Mouse (Mus musculus): ENCODE data around the gene Cnih2. TPM values are rescaled to one million over a fixed set of nuclear protein-coding genes. Genes with fewer than 3 reads are reported as not detected.
"Not testable (repeated sequence)": the region's sequence is repeated elsewhere in the genome, so short reads cannot be mapped to it uniquely, and the experiment has no call there.

Gene Cnih2
- polyA plus RNA-seq, 1 experiment from 2014 or later = 38.7 TPM

DNA sequence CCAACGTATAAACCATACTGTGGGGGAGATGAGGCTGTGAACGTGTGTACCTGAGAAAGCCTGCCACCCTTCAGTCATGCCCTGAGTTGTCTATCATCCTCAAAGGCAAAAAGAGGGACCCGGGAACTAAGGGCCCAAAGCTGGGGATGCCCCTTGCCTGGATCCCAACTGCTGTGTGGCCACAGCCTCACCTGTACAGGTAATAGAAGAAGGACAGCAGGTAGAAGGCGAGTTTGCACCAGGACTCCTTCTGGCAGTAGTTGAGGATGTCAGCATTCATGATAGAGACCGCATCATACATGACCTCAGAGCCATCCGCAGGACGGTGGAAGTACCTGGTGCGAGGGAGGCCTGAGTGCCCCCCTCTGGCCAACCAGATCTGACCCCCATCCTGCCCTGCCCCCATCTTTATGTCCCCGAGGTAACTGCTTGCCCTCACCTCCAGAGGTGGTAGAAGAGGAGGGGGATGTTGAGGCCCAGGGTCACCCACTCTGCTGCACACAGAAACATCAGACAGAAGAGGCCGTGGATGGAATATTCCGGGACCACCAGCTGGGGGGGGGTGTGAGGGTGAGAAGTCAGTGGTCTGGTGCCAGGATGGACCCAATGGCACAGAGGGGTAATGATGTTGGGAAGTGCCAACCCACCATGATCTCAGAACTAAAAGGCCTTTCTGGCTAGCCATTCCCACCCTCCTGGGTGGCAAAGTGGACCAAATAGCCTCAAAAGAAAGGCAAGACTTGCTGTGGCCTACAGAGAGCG, 4.7 kb downstream of the Cnih2 start:
- H3K27ac ChIP-seq (replicated peaks) = no peak overlapping the region
- H3K9me3 ChIP-seq (replicated peaks) = no peaks in the 10 kb centered on the region
- peaks cover 59% of the 10 kb centered on the region for H3K4me1 ChIP-seq
- H3K9ac ChIP-seq = no peak overlapping the region
- H3K4me3 ChIP-seq (replicated peaks) = no peak overlapping the region; the same call in 1 of the 2 replicates
- no peak overlapping the region for H3K4me2 ChIP-seq (replicated peaks)
- ATAC-seq (ENCODE audit: insufficient number of reproducible peaks, low FRiP score, low TSS enrichment, low read depth) = no peak
- H3K27me3 ChIP-seq = no peaks in the 10 kb centered on the region
- WGBS = 71% methylated on average over 12 of the region's 12 CpGs
- peaks cover 43% of the 10 kb centered on the region for H3K36me3 ChIP-seq

DNA sequence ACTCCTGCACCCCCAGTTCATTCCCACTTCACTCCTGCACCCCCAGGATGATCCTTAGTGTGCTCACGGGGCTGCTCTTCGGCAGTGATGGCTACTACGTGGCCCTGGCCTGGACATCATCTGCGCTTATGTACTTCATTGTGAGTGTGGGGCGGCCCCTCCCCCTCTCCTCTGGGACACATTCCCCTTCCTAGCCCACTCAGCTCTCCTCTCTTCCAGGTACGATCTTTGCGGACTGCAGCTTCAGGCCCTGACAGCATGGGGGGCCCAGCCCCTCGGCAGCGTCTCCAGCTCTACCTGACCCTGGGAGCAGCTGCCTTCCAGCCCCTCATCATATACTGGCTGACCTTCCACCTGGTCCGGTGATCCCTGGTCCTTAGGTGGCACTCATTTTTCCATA, 6.2 kb downstream of the Cnih2 start:
- Histone ChIP-seq H3K4me3 (replicated peaks) (no peak overlapping the region; the same call in 1 of the 2 replicates), H3K9ac (no peak overlapping the region), H3K4me2 (replicated peaks) (no peak overlapping the region), H3K9me3 (replicated peaks) (no peaks in the 10 kb centered on the region), H3K4me1 (peaks cover 50% of the 10 kb centered on the region), H3K27me3 (no peaks in the 10 kb centered on the region), H3K27ac (replicated peaks) (no peak overlapping the region), H3K36me3 (peaks cover 43% of the 10 kb centered on the region)
- no peak for ATAC-seq (ENCODE audit: insufficient number of reproducible peaks, low FRiP score, low TSS enrichment, low read depth)
- WGBS = 92% methylated on average over 10 of the region's 10 CpGs

DNA sequence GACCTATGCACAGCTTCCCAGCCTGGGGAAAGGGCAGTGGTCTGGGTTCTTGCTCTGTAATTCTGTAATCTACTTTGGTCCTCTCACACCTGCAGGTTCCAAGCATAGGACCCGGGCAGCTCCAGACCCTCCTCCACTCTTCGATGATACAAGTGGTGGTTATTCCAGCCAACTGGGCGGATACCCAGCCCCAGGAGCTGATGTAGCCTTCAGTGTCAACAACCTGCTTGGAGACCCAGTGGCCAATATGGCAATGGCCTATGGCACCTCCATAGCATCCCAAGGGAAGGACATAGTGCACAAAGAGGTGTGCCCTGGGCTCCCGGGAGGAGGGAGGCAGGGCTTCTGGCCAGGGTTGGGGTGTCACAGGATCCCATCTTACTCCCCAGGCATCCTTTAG, 9.0 kb downstream of the Cnih2 start:
- H3K27me3 ChIP-seq = peaks cover 23% of the 10 kb centered on the region
- no peak overlapping the region for H3K27ac ChIP-seq (replicated peaks)
- H3K4me3 ChIP-seq (replicated peaks) = peak overlapping the region; percentile 78
- no peak overlapping the region for H3K9ac ChIP-seq
- H3K9me3 ChIP-seq (replicated peaks) = no peaks in the 10 kb centered on the region
- H3K36me3 ChIP-seq = peaks cover 43% of the 10 kb centered on the region
- H3K4me1 ChIP-seq = peaks cover 37% of the 10 kb centered on the region
- no peak for ATAC-seq (ENCODE audit: insufficient number of reproducible peaks, low FRiP score, low TSS enrichment, low read depth)
- H3K4me2 ChIP-seq (replicated peaks) = peak overlapping the region; percentile 55
- 89% methylated on average over 4 of the region's 4 CpGs for WGBS

DNA sequence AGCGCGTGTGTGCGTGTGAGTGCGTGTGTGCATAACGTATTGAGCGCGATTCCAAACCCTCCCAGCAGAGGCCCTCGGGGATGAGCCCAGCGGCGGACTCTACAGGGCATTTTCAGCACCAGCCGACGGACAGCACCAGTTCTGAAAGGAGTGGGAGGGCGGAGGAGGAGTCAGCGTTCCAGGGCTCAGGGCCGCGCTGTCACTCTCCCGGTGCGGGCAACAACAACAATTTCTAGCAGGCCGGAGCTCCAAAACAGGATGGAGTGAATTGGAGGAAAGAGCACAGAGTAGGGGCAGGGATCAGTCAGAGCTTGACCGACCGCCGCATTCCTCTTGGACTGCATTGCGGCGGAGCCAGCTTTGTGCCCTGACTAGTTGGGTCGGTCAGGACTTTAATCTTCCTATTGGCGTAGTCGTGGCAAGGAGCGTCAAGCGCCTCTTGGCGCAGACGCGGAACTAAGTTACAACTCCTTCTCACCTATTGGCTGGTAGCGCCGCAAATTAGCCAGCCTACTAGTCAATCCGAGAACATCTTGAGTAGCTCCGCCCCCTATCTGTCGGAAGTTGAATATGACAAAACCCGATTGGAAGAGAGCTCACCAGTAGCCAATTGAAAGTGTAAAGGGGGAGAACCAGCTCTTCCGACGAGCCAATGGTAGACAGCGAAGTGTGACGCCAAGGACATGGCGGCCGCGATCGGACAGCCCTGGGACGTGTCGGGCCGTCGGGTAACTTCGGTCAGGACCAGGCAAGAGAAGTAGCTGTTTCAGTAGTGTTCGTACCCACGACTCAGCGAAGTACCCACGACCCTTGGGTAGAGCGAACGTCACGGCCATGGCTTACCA, 10.2 kb downstream of the Cnih2 start, which contains the start of gene Yif1a:
Gene Yif1a (plus strand): TSS at position 655 of the 845 bp plus-strand sequence.
- under 1% methylated on average over 58 of the region's 58 CpGs for WGBS
- Histone ChIP-seq H3K27ac (replicated peaks) (peak within 1 kb of the TSS; percentile 87), H3K4me1 (peaks cover 27% of the 10 kb centered on the region), H3K4me3 (replicated peaks) (peak within 1 kb of the TSS; percentile 78), H3K36me3 (peaks cover 33% of the 10 kb centered on the region), H3K9ac (peak within 1 kb of the TSS; percentile 57), H3K4me2 (replicated peaks) (peak within 1 kb of the TSS; percentile 55), H3K27me3 (peaks cover 35% of the 10 kb centered on the region), H3K9me3 (replicated peaks) (no peaks in the 10 kb centered on the region)
- ATAC-seq (ENCODE audit: insufficient number of reproducible peaks, low FRiP score, low TSS enrichment, low read depth) = peak; percentile 91

DNA sequence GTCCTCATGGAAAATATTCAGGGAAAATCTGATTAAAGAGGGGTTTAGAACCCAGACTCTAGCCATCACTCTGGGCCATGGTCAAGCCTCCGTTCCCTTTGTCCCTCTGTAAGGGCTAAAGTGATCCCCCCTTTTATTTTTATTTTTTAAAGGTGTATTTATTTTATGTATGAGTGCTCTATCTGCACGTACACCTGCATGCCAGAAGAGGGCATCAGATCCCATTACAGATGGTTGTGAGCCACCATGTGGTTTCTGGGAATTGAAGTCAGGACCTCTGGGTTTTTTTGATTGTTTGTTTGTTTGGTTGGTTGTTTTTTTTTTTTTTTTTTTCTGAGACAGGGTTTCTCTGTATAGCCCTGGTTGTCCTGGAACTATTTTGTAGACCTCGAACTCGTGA, 11.8 kb downstream of the Cnih2 start:
- peaks cover 51% of the 10 kb centered on the region for H3K27me3 ChIP-seq
- 57% methylated on average over 4 of the region's 4 CpGs for WGBS
- not testable (repeated sequence) for H3K9ac ChIP-seq

DNA sequence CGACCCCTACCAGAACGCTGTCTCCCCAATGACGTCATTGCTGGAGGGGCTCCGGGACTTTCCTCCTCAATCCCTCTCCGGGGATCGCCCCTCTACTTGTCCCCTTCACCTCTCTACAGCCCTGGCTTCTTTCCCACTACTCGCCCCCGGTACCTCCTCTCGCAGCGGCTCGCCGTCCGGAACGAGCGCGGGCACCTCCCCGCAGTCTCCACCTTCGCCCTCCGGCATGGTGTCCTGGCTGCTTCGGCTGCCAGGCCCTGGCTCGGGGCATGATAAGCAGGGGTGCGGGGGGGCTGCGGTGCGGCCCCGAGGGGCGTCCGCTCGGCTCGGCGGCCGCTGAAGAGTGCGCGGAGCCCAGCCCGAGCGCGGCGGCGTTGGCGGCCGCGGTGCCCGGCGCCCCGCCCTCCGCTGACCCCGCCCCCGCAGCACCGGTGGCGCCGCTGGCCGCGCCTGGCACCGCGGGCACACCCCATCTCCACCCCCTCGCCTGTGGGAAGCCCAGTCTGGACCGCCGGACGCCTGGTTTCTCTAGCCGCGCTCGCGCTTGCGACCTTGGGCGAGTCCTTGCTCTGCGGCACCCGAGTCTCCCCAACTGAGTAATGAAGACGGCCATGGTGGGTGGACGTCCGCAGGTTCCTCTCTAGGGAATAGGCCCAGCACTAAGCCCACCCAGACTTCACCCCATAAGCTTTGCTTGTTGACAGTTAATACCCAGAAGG, 13.0 kb downstream of the Cnih2 start, which contains the start of gene Tmem151a:
Gene Tmem151a (minus strand): TSS at position 387 of the 719 bp plus-strand sequence.
- Histone ChIP-seq H3K9ac (0 out of 2 replicates have a peak within 1 kb of the TSS, but pooled peaks have one; percentile 18), H3K9me3 (replicated peaks) (no peaks in the 10 kb centered on the region), H3K27me3 (peaks cover 62% of the 10 kb centered on the region), H3K4me1 (peaks cover 27% of the 10 kb centered on the region), H3K36me3 (peaks cover 5% of the 10 kb centered on the region; the same call in 1 of the 2 replicates), H3K4me2 (replicated peaks) (peak within 1 kb of the TSS; percentile 91), H3K27ac (replicated peaks) (no peak within 1 kb of the TSS), H3K4me3 (replicated peaks) (peak within 1 kb of the TSS; percentile 49)
- WGBS = under 1% methylated on average over 62 of the region's 69 CpGs
- ATAC-seq (ENCODE audit: insufficient number of reproducible peaks, low FRiP score, low TSS enrichment, low read depth) = no peak

More for the DNA sequence above, 11.8 kb downstream of the Cnih2 start:
- not testable (repeated sequence) for H3K27ac ChIP-seq (replicated peaks); H3K9me3 ChIP-seq (replicated peaks); ATAC-seq (ENCODE audit: insufficient number of reproducible peaks, low FRiP score, low TSS enrichment, low read depth); H3K4me2 ChIP-seq (replicated peaks); H3K4me3 ChIP-seq (replicated peaks)
- Histone ChIP-seq H3K4me1 (peaks cover 27% of the 10 kb centered on the region), H3K36me3 (peaks cover 17% of the 10 kb centered on the region)

DNA sequence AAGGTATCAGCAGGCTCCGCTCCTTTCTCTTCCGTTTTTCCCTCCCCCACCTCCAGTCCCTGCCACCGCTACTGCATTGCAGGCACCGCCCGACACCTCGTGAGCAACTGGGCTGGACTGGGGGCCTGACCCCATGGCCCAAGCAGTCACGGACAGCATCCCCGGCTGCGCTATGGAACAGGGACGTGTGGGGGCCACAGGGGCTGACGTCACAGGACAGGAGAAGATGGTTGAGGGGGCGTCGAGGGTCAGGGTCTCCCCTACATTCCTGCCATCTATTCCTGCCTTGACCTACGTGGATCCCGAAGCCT, 13.5 kb downstream of the Cnih2 start:
- H3K4me1 ChIP-seq = peaks cover 27% of the 10 kb centered on the region
- no peak overlapping the region for H3K9ac ChIP-seq
- no peak overlapping the region for H3K27ac ChIP-seq (replicated peaks)
- no peaks in the 10 kb centered on the region for H3K9me3 ChIP-seq (replicated peaks)
- peak overlapping the region; percentile 49 for H3K4me3 ChIP-seq (replicated peaks)
- peaks cover 65% of the 10 kb centered on the region for H3K27me3 ChIP-seq
- whole genome bisulfite sequencing = 9% methylated on average over 15 of the region's 15 CpGs
- H3K4me2 ChIP-seq (replicated peaks) = peak overlapping the region; percentile 91
- no peak for ATAC-seq (ENCODE audit: insufficient number of reproducible peaks, low FRiP score, low TSS enrichment, low read depth)
- peaks cover 2% of the 10 kb centered on the region; the same call in 1 of the 2 replicates for H3K36me3 ChIP-seq

DNA sequence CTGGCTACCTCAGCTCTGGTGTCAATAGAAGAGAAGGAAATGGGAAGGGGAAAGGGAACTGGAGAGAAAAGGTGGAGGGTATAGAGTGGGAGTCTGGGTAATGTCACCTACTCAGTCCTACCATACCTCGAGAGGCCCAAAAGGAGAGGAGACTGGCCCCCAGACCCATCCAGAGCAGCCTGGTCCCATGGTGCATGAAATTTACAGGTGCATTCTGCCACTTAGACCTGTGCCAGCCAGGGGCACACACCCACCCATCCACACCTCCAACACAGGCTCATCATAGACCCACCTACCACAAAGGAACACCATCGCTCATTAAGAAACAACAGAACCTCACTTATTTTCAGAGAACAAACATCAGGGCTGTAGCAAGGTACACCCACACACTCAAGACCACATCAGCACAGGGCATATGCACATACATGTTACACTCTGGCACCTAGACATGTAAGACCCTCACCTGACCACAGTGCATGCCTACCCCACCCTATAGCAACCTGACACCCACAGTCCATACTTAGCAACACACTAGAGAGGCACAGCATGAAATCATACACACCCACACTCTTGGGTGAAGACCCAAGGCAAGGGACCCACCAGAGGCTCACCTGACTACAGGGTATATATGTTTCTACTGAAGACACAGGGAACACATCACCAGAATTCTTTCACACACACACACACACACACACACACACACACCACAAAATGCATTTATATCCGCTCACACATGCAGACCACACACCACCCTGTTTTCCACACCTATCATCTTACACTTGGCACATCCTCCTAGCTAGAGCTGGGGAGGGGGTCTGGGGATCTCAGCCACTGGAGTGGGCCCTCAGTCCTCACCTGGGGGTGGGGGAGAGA, 14.1 kb downstream of the Cnih2 start:
- Histone ChIP-seq H3K36me3 (no peaks in the 10 kb centered on the region), H3K9me3 (replicated peaks) (no peaks in the 10 kb centered on the region), H3K27ac (replicated peaks) (no peak overlapping the region), H3K4me2 (replicated peaks) (peak overlapping the region; percentile 91), H3K27me3 (peaks cover 65% of the 10 kb centered on the region), H3K4me1 (peaks cover 24% of the 10 kb centered on the region), H3K9ac (no peak overlapping the region), H3K4me3 (replicated peaks) (peak overlapping the region; percentile 49; the same call in 1 of the 2 replicates)
- 64% methylated on average over 3 of the region's 3 CpGs for WGBS
- no peak for ATAC-seq (ENCODE audit: insufficient number of reproducible peaks, low FRiP score, low TSS enrichment, low read depth)

DNA sequence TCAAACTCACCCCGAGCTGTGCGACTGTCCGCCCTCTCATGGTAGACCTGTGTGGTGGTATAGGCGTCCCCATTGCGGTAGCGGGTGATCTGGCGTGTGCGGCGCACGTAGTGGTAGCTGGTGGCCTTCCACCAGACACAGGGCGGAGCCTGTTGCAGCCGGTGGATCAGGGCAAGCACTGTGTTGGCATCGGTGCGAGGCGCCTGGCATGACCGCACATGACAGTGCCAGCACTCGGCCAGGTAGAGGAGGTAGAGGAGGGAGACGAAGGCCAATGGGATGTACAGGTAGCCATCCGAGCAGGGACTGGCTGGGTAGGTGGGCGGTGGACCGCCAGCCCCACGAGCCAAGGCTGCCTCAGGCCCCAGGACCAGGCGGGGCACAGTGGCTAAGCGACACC, 15.7 kb downstream of the Cnih2 start:
- Histone ChIP-seq H3K4me2 (replicated peaks) (no peak overlapping the region), H3K27ac (replicated peaks) (no peak overlapping the region), H3K9ac (no peak overlapping the region), H3K27me3 (peaks cover 65% of the 10 kb centered on the region), H3K36me3 (no peaks in the 10 kb centered on the region), H3K9me3 (replicated peaks) (no peaks in the 10 kb centered on the region), H3K4me3 (replicated peaks) (no peak overlapping the region), H3K4me1 (peaks cover 18% of the 10 kb centered on the region)
- ATAC-seq (ENCODE audit: insufficient number of reproducible peaks, low FRiP score, low TSS enrichment, low read depth) = no peak
- 69% methylated on average over 24 of the region's 24 CpGs for WGBS

DNA sequence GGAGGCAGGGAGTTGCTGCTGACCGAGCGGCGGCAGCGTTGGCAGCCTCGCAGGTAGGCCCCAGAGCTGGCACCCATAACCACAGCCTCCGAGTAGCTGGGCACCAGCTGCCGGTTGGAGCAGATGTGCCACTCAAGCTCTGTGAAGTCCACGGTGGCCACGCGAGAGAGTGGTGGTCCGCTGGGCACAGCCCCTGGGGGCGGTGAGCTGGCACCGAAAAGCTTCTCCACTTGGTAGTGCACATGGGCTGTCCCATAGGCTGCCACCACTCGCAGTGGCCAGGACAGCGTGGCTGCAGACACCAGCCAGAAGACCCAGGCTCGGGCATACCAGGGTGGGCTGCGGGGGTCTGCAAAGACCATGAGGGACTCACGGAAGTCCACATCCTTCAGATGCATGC, 16.3 kb downstream of the Cnih2 start:
- Histone ChIP-seq H3K36me3 (no peaks in the 10 kb centered on the region), H3K4me1 (peaks cover 14% of the 10 kb centered on the region), H3K4me3 (replicated peaks) (no peak overlapping the region), H3K27me3 (peaks cover 65% of the 10 kb centered on the region), H3K9me3 (replicated peaks) (no peaks in the 10 kb centered on the region), H3K4me2 (replicated peaks) (no peak overlapping the region), H3K9ac (no peak overlapping the region), H3K27ac (replicated peaks) (no peak overlapping the region)
- ATAC-seq (ENCODE audit: insufficient number of reproducible peaks, low FRiP score, low TSS enrichment, low read depth) = no peak
- WGBS = 69% methylated on average over 18 of the region's 18 CpGs
